Mouse (Mus musculus) adrenal gland, postnatal 4 days (tissue): ENCODE data around the gene Ank3. TPM values are rescaled to one million over a fixed set of nuclear protein-coding genes. Genes with fewer than 3 reads are reported as not detected.

Source experiments
- DNase-seq, 2 experiments: peaks; one replicate each; pipeline ENCODE4 v3.0.0; 2021 to 2022; ENCODE audit warnings: low spot score in 2 of 2, mixed read lengths in 2 of 2
- total RNA-seq, 2 experiments: library from RNA; stranded (reverse); gene quantifications; 2 replicates each; pipeline ENCODE4 v1.2.3; 2021

Gene Ank3
- total RNA-seq, 2 experiments from 2014 or later = 37.4 to 54.2 TPM

GRCm38 (mm10) chr10:69652660-69653059, 254.1 kb downstream of the Ank3 start:
- DNase-seq = no peak

GRCm38 (mm10) chr10:69653121-69653677, 254.6 kb downstream of the Ank3 start:
- DNase-seq = no peak

GRCm38 (mm10) chr10:69654176-69654575, 255.6 kb downstream of the Ank3 start:
- DNase-seq = no peak

- no peak for DNase-seq
Observed at GRCm38 (mm10) chr10:69654866-69655633, 256.5 kb downstream of the Ank3 start.

GRCm38 (mm10) chr10:69656321-69656720, 257.7 kb downstream of the Ank3 start:
- DNase-seq = no peak

- no peak for DNase-seq
Observed at GRCm38 (mm10) chr10:69659818-69660217, 261.2 kb downstream of the Ank3 start.

- DNase-seq = peak; percentile 17 to 61
Observed at GRCm38 (mm10) chr10:69662338-69662737, 263.8 kb downstream of the Ank3 start.

GRCm38 (mm10) chr10:69667482-69667881, 268.9 kb downstream of the Ank3 start:
- DNase-seq = no peak

GRCm38 (mm10) chr10:69670496-69670895, 271.9 kb downstream of the Ank3 start:
- no peak for DNase-seq

- no peak for DNase-seq
Observed at GRCm38 (mm10) chr10:69670959-69671358, 272.4 kb downstream of the Ank3 start.

- no peak for DNase-seq
Observed at GRCm38 (mm10) chr10:69671505-69671904, 272.9 kb downstream of the Ank3 start.

- no peak for DNase-seq
Observed at GRCm38 (mm10) chr10:69672545-69672944, 274.0 kb downstream of the Ank3 start.

- no peak for DNase-seq
Observed at GRCm38 (mm10) chr10:69678230-69678629, 279.7 kb downstream of the Ank3 start.

- no peak for DNase-seq
Observed at GRCm38 (mm10) chr10:69686336-69686735, 287.8 kb downstream of the Ank3 start.

GRCm38 (mm10) chr10:69689096-69689495, 290.5 kb downstream of the Ank3 start:
- DNase-seq = no peak

- no peak for DNase-seq
Observed at GRCm38 (mm10) chr10:69690131-69690960, 291.8 kb downstream of the Ank3 start.

GRCm38 (mm10) chr10:69690961-69691451, 292.4 kb downstream of the Ank3 start:
- no peak for DNase-seq

- DNase-seq = no peak
Observed at GRCm38 (mm10) chr10:69696019-69696418, 297.4 kb downstream of the Ank3 start.

GRCm38 (mm10) chr10:69698699-69699098, 300.1 kb downstream of the Ank3 start:
- no peak for DNase-seq

- DNase-seq = no peak
Observed at GRCm38 (mm10) chr10:69701226-69701625, 302.7 kb downstream of the Ank3 start.

GRCm38 (mm10) chr10:69705806-69706768, 307.5 kb downstream of the Ank3 start:
- no peak for DNase-seq
